Mouse (Mus musculus) heart, adult 2 months (tissue): ENCODE results near the gene Slc2a4.

Experiments
- CTCF ChIP-seq: fragments of 200-600 bp; IDR thresholded peaks from 2 replicates; pipeline ENCODE4 v1.8.1; 2022; ENCODE audit warnings: antibody characterized with exemption, mild to moderate bottlenecking, moderate library complexity
- EP300 ChIP-seq: fragments of 200-500 bp; IDR thresholded peaks from 2 replicates; pipeline ENCODE4 v1.6.1; 2011; ENCODE audit warnings: low read depth, low read length, control low read depth; ENCODE audit not compliant: insufficient read depth
- POLR2A ChIP-seq: fragments of 200-500 bp; IDR thresholded peaks from 2 replicates; pipeline ENCODE4 v1.6.1; 2011; ENCODE audit warnings: mild to moderate bottlenecking, low read depth, low read length, control low read depth; ENCODE audit not compliant: insufficient read depth

DNA sequence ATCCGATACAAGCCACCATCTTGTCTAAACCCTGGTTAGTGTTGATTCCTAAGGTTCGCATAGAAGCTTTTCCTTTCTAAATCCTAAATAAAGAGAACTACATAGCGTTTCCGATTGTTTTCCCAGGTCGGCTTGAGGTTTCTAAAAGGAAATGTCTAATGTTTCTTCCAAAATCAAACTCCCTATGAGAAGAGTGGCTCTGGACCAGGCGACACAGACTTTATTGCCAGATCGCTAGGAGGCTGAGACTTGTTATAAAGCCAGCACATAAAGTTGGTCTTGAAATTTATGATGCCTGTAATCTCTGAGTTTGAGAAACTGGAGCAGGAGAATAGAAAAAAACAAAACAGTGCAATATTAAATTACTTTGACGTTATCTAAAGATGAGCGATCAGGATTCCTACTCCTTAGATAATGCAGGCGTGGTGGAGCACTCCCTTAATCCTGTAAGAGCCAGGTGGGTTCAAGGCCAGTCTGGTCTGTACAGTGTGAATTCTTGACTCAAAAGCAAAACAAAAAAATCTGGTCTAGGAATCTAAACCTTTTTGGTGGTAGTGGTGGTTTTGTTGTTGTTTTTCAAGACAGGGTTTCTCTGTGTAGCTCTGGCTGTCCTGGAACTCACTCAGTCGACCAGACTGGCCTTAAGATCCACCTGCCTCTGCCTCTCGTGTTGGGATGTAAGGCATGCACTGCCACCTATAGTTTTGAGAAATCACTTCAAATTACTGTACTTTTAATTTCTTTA is 25.8 kb downstream of the Slc2a4 start:
- no peak for TF ChIP-seq CTCF
- TF ChIP-seq POLR2A: no peak
- no peak for TF ChIP-seq EP300
